Mouse (Mus musculus) midbrain, embryonic 16.5 days (tissue): Measurements from ENCODE around the gene Map7. TPM values are rescaled to one million over a fixed set of nuclear protein-coding genes. Genes with fewer than 3 reads are reported as not detected.

Source experiments
- ATAC-seq: fragments of 200-750 bp; cut with Nextera tagmentation; 2 replicates; pipeline ENCODE4 v1.8.0; 2017; ENCODE audit warnings: moderate TSS enrichment
- H3K27ac ChIP-seq: fragments of 300-500 bp; sonication (generic); 2 replicates; pipeline ENCODE4 v1.5.1; 2014; ENCODE audit warnings: mild to moderate bottlenecking, low read length, mixed read lengths
- H3K27me3 ChIP-seq: fragments of 300-500 bp; sonication (generic); 2 replicates; pipeline ENCODE4 v1.6.1; 2014; ENCODE audit warnings: low read depth, low read length, mixed read lengths; ENCODE audit not compliant: control insufficient read depth, insufficient read depth
- H3K36me3 ChIP-seq: fragments of 300-500 bp; sonication (generic); 2 replicates; pipeline ENCODE4 v1.6.1; 2014; ENCODE audit warnings: mild to moderate bottlenecking, low read length, moderate library complexity, mixed read lengths; ENCODE audit not compliant: control insufficient read depth, insufficient read depth
- H3K4me1 ChIP-seq: fragments of 300-500 bp; sonication (generic); 2 replicates; pipeline ENCODE4 v1.6.1; 2014; ENCODE audit warnings: mild to moderate bottlenecking, low read length, mixed read lengths; ENCODE audit not compliant: control insufficient read depth, insufficient read depth
- H3K4me2 ChIP-seq: fragments of 300-500 bp; sonication (generic); 2 replicates; pipeline ENCODE4 v1.6.1; 2014; ENCODE audit warnings: mild to moderate bottlenecking, low read length, mixed read lengths
- H3K4me3 ChIP-seq: fragments of 300-500 bp; sonication (generic); 2 replicates; pipeline ENCODE4 v1.5.1; 2014; ENCODE audit warnings: low read depth, mild to moderate bottlenecking, low read length, moderate library complexity, mixed read lengths
- H3K9ac ChIP-seq: fragments of 300-500 bp; sonication (generic); 2 replicates; pipeline ENCODE4 v1.6.1; 2014; ENCODE audit warnings: low read depth, low read length, mixed read lengths
- H3K9me3 ChIP-seq: fragments of 300-500 bp; sonication (generic); replicated peaks from 2 replicates; pipeline ENCODE4 v1.6.1; 2014; ENCODE audit warnings: mild to moderate bottlenecking, low read length, mixed read lengths; ENCODE audit not compliant: control insufficient read depth, poor library complexity, severe bottlenecking
- WGBS: fragments of 180-500 bp; shearing (Covaris S2); extraction: QIAGEN DNeasy Blood & Tissue Kit; methylation state at CpG from one replicate; pipeline ENCODE4 v1.1.7; 2014; 5-methylcytosine and 5-hydroxymethylcytosine counted together
- microRNA-seq: library from miRNA; unstranded; fragments of <30 nt; microRNA quantifications from one replicate; pipeline ENCODE4, GENCODE M21; 2017
- polyA plus RNA-seq: library from polyadenylated mRNA; unstranded; fragments of >200 nt; fragmentation: Nextera tagmentation; extraction: Ambion mirVana; gene quantifications from 2 replicates; pipeline ENCODE4 v1.2.1, GENCODE M21; 2015

Gene Map7
- polyA plus RNA-seq, 1 experiment from 2014 or later: 8.5 TPM

DNA sequence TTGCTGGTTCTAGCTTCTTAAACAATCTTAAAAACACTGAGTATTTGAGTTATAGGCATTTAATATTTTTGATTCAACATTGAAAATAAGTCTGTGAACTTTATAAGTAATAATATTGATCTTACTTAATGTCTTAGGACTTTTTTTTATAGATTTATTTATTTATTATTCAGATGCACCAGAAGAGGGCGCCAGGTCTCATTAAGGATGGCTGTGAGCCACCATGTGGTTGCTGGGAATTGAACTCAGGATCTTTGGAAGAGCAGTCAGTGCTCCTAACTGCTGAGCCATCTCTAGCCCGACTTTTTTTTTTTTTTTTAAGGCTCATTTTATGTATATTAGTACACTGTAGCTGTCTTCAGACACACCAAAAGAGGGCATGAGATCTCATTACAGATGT is 166.5 kb downstream of the Map7 start:
- H3K36me3 ChIP-seq: peaks cover 7% of the 10 kb centered on the region; the same call in 1 of the 2 replicates
- ATAC-seq: no peak
- no peaks in the 10 kb centered on the region for H3K27me3 ChIP-seq
- H3K9me3 ChIP-seq: no peaks in the 10 kb centered on the region
- no peak overlapping the region for H3K9ac ChIP-seq
- H3K4me2 ChIP-seq: no peak overlapping the region
- no peak overlapping the region for H3K4me3 ChIP-seq
- H3K4me1 ChIP-seq: peaks cover 20% of the 10 kb centered on the region
- H3K27ac ChIP-seq: no peak overlapping the region
- 69% methylated on average over 2 of the region's 2 CpGs for WGBS

DNA sequence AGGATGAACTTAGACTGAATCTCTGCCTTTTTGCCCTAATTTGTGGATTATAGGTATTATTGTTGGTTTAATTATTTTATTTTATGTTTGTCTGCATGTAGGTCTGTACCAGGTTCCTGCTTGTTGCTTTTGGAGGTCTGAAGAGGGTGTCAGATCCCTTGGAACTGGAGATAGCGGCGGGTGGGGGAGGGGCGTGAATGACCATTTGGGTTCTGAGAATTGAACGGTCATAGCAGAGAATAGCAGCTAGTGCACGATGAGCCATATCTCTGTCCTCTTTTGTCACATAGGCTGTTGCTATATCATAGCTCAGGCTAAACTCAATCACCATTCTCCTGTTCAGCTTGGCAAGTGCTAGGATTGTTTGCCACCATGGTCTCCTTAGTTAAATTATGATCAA is 169.2 kb downstream of the Map7 start:
- no peaks in the 10 kb centered on the region for H3K27me3 ChIP-seq
- no peak for ATAC-seq
- peaks cover 7% of the 10 kb centered on the region; the same call in 1 of the 2 replicates for H3K36me3 ChIP-seq
- H3K4me2 ChIP-seq: no peak overlapping the region
- WGBS: 90% methylated on average over 5 of the region's 5 CpGs
- no peaks in the 10 kb centered on the region for H3K9me3 ChIP-seq
- no peak overlapping the region for H3K27ac ChIP-seq
- no peak overlapping the region for H3K4me3 ChIP-seq
- H3K4me1 ChIP-seq: peaks cover 12% of the 10 kb centered on the region
- H3K9ac ChIP-seq: no peak overlapping the region

DNA sequence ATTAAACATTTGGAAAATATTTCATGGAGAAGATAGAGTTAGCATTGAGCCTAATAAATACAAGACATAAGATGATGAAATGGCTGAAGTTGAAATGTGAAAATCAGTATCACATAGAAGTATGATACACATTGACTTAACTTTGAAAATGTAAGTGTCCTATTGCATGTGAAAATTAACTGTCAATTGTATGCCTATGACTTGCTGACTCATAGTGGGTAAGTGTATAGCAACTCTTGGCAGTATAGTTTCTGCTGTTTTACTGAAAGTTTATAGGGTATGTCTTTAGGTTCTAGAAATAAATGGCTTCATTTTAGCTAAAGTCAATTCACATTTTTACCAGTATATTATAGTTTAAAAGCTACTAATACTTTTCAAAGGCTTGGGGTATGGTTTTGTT is 178.0 kb downstream of the Map7 start:
- peaks cover 11% of the 10 kb centered on the region for H3K36me3 ChIP-seq
- ATAC-seq: no peak

More for the DNA sequence above, 178.0 kb downstream of the Map7 start:
- Histone ChIP-seq H3K9me3 (no peaks in the 10 kb centered on the region), H3K4me3 (no peak overlapping the region), H3K4me1 (no peaks in the 10 kb centered on the region), H3K27ac (no peak overlapping the region), H3K4me2 (no peak overlapping the region), H3K9ac (no peak overlapping the region), H3K27me3 (no peaks in the 10 kb centered on the region)

Small RNA genes within 50 kb of the gene (microRNA-seq; reads per million reads assigned to microRNA genes)
- gene Mir6413: not detected

Other genes starting within 250 kb of the Map7 start
- 26.0 and 32.8 TPM in 2 replicates for gene Pex7, start 240.8 kb upstream of the Map7 start, polyA plus RNA-seq
- gene Map3k5, start 214.0 kb upstream of the Map7 start, polyA plus RNA-seq: 1.1 and 1.2 TPM in 2 replicates
- gene Bclaf1, start 164.0 kb downstream of the Map7 start, polyA plus RNA-seq: 106 and 121 TPM in 2 replicates
- gene Mtfr2, start 199.3 kb downstream of the Map7 start, polyA plus RNA-seq: 0.18 and 0.67 TPM in 2 replicates